ENCODE assay signal across 9 mouse cellular contexts in the genomic region with DNA sequence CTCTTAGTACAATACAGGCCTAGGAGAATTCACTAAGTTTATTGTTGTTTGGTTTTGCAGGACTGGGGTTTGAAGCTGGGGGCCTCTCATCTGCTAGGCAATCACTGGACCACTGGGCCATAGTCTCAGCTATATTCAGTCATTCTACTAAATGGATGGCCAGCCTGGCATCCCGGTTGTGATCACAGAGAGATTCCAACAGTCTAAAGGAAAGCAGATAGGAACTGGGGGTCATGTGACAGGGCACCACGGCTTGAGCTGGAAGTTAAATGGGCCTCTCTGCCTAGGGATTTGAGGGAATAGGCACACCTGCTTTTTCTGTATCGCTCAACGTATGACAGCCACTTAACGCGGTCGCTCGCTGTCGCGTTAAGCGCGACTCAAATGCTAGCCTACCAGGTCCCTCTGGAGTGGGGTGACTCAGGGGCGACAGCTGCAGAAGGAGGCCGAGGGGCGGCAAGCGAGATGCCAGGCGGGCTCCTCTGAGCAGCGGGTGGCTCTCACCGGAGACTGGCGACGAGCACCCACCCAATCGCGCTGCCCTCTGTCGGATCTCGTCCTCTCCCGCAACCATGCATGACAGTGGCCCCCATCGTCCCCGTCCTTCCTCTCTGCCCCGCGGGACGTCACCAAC. TPM values are rescaled to one million over a fixed set of nuclear protein-coding genes. Genes with fewer than 3 reads are reported as not detected.
DNase-seq lines count a peak whose midpoint lies in the region; ATAC-seq and TF ChIP-seq lines count a peak whose summit lies in the region.
"Had no signal": no experiment of that assay in that cellular context is flagged by ENCODE, and none has a peak within 500 bp of the region (broad histone marks: within the 10 kb centered on the region; RNA-seq: fewer than 3 reads in every experiment).

No protein-coding gene starts in this region.

- no peak for DNase-seq in kidney, postnatal 25 days
- DNase-seq in c-Kit-negative CD71-positive TER-119-positive erythroid progenitor cells, embryonic 14.5 days (ENCODE audit: low read depth, low spot score) = peak; percentile 6
- DNase-seq in hindbrain, embryonic 14.5 days (ENCODE audit: low spot score) = no peak
- no peak for DNase-seq in midbrain, postnatal 0 days (ENCODE audit: low spot score)
- DNase-seq in layer of hippocampus, adult 9-11 months = no peak
- DNase-seq in left cerebral cortex, postnatal 4 days = no peak
- DNase-seq in ovary, postnatal 10 days (ENCODE audit: low spot score) = no peak

- peak overlapping the region; percentile 34; the same call in 1 of the 2 replicates for H3K27ac ChIP-seq in kidney, embryonic 16.5 days (ENCODE audit: low read length)
- no peak overlapping the region for H3K27ac ChIP-seq in hindbrain, embryonic 14.5 days
- H3K27ac ChIP-seq in midbrain, postnatal 0 days (ENCODE audit: low read depth, low read length) = no peak overlapping the region

- ATAC-seq in kidney, embryonic 16.5 days (ENCODE audit: low FRiP score, low TSS enrichment) = 0 out of 2 replicates have a peak, but pooled peaks have one; percentile 8
- ATAC-seq in hindbrain, embryonic 14.5 days (ENCODE audit: low FRiP score) = no peak
- ATAC-seq in midbrain, postnatal 0 days (ENCODE audit: low FRiP score) = no peak

- peaks cover 8% of the 10 kb centered on the region for H3K36me3 ChIP-seq in kidney, embryonic 16.5 days (ENCODE audit: insufficient read depth, low read length)
- H3K36me3 ChIP-seq in hindbrain, embryonic 14.5 days (replicated peaks; ENCODE audit: control insufficient read depth, insufficient read depth) = peaks cover 17% of the 10 kb centered on the region
- H3K36me3 ChIP-seq in midbrain, postnatal 0 days (ENCODE audit: insufficient read depth, low read length) = peaks cover 10% of the 10 kb centered on the region; the same call in 1 of the 2 replicates

- no peak; the same call in 1 of the 2 replicates for TF ChIP-seq CTCF in midbrain, postnatal 0 days (IDR thresholded peaks at IDR 0.05)

- no peaks in the 10 kb centered on the region for H3K9me3 ChIP-seq in kidney, embryonic 16.5 days (ENCODE audit: low read length)
- no peaks in the 10 kb centered on the region for H3K9me3 ChIP-seq in hindbrain, embryonic 14.5 days (ENCODE audit: control insufficient read depth, low read length)
- H3K9me3 ChIP-seq in midbrain, postnatal 0 days (ENCODE audit: low read length) = no peaks in the 10 kb centered on the region

- peak overlapping the region; percentile 66 for H3K4me3 ChIP-seq in kidney, embryonic 16.5 days (ENCODE audit: low read length)
- H3K4me3 ChIP-seq in hindbrain, embryonic 14.5 days (replicated peaks; ENCODE audit: low read length) = peak overlapping the region; percentile 69
- peak overlapping the region; percentile 48 for H3K4me3 ChIP-seq in midbrain, postnatal 0 days (ENCODE audit: low read depth, low read length)

- intact Hi-C loops in left cerebral cortex, postnatal 4 days (cut with DNase I) = no loop called here

- H3K4me2 ChIP-seq in kidney, embryonic 16.5 days (replicated peaks; ENCODE audit: low read depth, low read length) = peak overlapping the region; percentile 94
- H3K4me2 ChIP-seq in hindbrain, embryonic 14.5 days (replicated peaks) = peak overlapping the region; percentile 94
- H3K4me2 ChIP-seq in midbrain, postnatal 0 days (ENCODE audit: low read depth, low read length, poor library complexity, severe bottlenecking) = peak overlapping the region; percentile 95

- peak overlapping the region; percentile 82 for H3K9ac ChIP-seq in kidney, embryonic 16.5 days (replicated peaks; ENCODE audit: low read length)
- H3K9ac ChIP-seq in hindbrain, embryonic 14.5 days = peak overlapping the region; percentile 57
- H3K9ac ChIP-seq in midbrain, postnatal 0 days (replicated peaks; ENCODE audit: low read length, poor library complexity, severe bottlenecking) = peak overlapping the region; percentile 44

- WGBS in kidney, embryonic 16.5 days = 0% methylated on average over 31 of the region's 31 CpGs
- under 1% methylated on average over 31 of the region's 31 CpGs for WGBS in hindbrain, embryonic 14.5 days
- under 1% methylated on average over 30 of the region's 31 CpGs for WGBS in midbrain, postnatal 0 days

- H3K27me3 ChIP-seq in kidney, embryonic 16.5 days (ENCODE audit: insufficient read depth, low read length) = no peaks in the 10 kb centered on the region
- no peaks in the 10 kb centered on the region for H3K27me3 ChIP-seq in hindbrain, embryonic 14.5 days (ENCODE audit: control insufficient read depth, insufficient read depth, low read length)
- no peaks in the 10 kb centered on the region for H3K27me3 ChIP-seq in midbrain, postnatal 0 days (ENCODE audit: insufficient read depth, low read length)

- peaks cover 22% of the 10 kb centered on the region for H3K4me1 ChIP-seq in kidney, embryonic 16.5 days (ENCODE audit: insufficient read depth, low read length)
- H3K4me1 ChIP-seq in hindbrain, embryonic 14.5 days (replicated peaks; ENCODE audit: control insufficient read depth, insufficient read depth, low read length) = peaks cover 16% of the 10 kb centered on the region
- H3K4me1 ChIP-seq in midbrain, postnatal 0 days (ENCODE audit: insufficient read depth, low read length) = peaks cover 8% of the 10 kb centered on the region; the same call in 1 of the 2 replicates

RNA-seq across cellular contexts. Expression of a gene that starts 0.4 kb away (rescaled TPM):
- 51.5 and 56.8 TPM in 2 replicates for polyA plus RNA-seq in kidney, embryonic 16.5 days (2015; fragmentation: Nextera tagmentation; extraction: Ambion mirVana)
- 15.3 and 17.6 TPM in 2 replicates for polyA plus RNA-seq in hindbrain, embryonic 14.5 days (2014; fragmentation: Nextera tagmentation; extraction: Ambion mirVana)
- 4.0 and 4.1 TPM in 2 replicates for total RNA-seq in midbrain, postnatal 0 days (2014; rRNA removed)
- 6.2 and 9.8 TPM in 2 replicates for polyA plus RNA-seq in midbrain, postnatal 0 days (2015; fragmentation: Nextera tagmentation; extraction: Ambion mirVana)
- 1 to 10 TPM; 6.8 to 8.1 TPM for total RNA-seq in left cerebral cortex, postnatal 4 days (2021)

RNA-seq across cellular contexts. Expression of a gene that starts 0.8 kb away (rescaled TPM):
- 18.6 and 19.4 TPM in 2 replicates for polyA plus RNA-seq in kidney, embryonic 16.5 days (2015; fragmentation: Nextera tagmentation; extraction: Ambion mirVana)
- polyA plus RNA-seq in hindbrain, embryonic 14.5 days (2014; fragmentation: Nextera tagmentation; extraction: Ambion mirVana) = 32.5 and 35.4 TPM in 2 replicates
- total RNA-seq in midbrain, postnatal 0 days (2014; rRNA removed) = 22.0 and 23.9 TPM in 2 replicates
- 33.0 and 34.1 TPM in 2 replicates for polyA plus RNA-seq in midbrain, postnatal 0 days (2015; fragmentation: Nextera tagmentation; extraction: Ambion mirVana)
- total RNA-seq in left cerebral cortex, postnatal 4 days (2021) = 10 to 100 TPM; 44.1 to 55.6 TPM

RNA-seq across cellular contexts. Expression of a gene that starts 17.3 kb away (rescaled TPM):
- not detected in 2 replicates for polyA plus RNA-seq in kidney, embryonic 16.5 days (2015; fragmentation: Nextera tagmentation; extraction: Ambion mirVana)
- 0.09 and 0.12 TPM in 2 replicates for polyA plus RNA-seq in hindbrain, embryonic 14.5 days (2014; fragmentation: Nextera tagmentation; extraction: Ambion mirVana)
- total RNA-seq in midbrain, postnatal 0 days (2014; rRNA removed) = not detected in 2 replicates
- polyA plus RNA-seq in midbrain, postnatal 0 days (2015; fragmentation: Nextera tagmentation; extraction: Ambion mirVana) = 0.07 and 0.12 TPM in 2 replicates
- not detected for total RNA-seq in left cerebral cortex, postnatal 4 days (2021)
- total RNA-seq: adrenal gland, adult 2 months had no signal
- polyA plus RNA-seq: adrenal gland, adult 2 months had no signal
